Mouse (Mus musculus) left cerebral cortex, postnatal 4 days (tissue): ENCODE data around the gene Apc2. TPM values are rescaled to one million over a fixed set of nuclear protein-coding genes. Genes with fewer than 3 reads are reported as not detected.

Experiments
- DNase-seq: peaks from one replicate; pipeline ENCODE4 v3.0.0-alpha.2; 2022
- intact Hi-C: fragments of 180-260 bp; cut with DNase I; formaldehyde crosslinking; loops from one replicate; pipeline ENCODE4 v1.15.1; 2025
- total RNA-seq, 2 experiments: library from RNA; stranded (reverse); gene quantifications; 2 replicates each; pipeline ENCODE4 v1.2.3; 2021

The Apc2 gene
- total RNA-seq, 2 experiments from 2014 or later: 398 to 400 TPM

GRCm38 (mm10) chr10:80262169-80262568, 33.6 kb upstream of the Apc2 start:
- DNase-seq: no peak
- intact Hi-C loops: no loop called here

- intact Hi-C loops: no loop called here
Observed at GRCm38 (mm10) chr10:80262776-80263365, 32.9 kb upstream of the Apc2 start.

GRCm38 (mm10) chr10:80264341-80265148, 31.2 kb upstream of the Apc2 start:
- intact Hi-C loops: no loop called here

More at GRCm38 (mm10) chr10:80262776-80263365, 32.9 kb upstream of the Apc2 start:
- no peak for DNase-seq

GRCm38 (mm10) chr10:80265149-80265486, 30.7 kb upstream of the Apc2 start:
- no peak for DNase-seq
- intact Hi-C loops: no loop called here

More at GRCm38 (mm10) chr10:80264341-80265148, 31.2 kb upstream of the Apc2 start:
- peak; percentile 100 for DNase-seq

GRCm38 (mm10) chr10:80270099-80270498, 25.7 kb upstream of the Apc2 start:
- intact Hi-C loops: no loop called here
- DNase-seq: no peak

GRCm38 (mm10) chr10:80270734-80271181, 25.0 kb upstream of the Apc2 start:
- no peak for DNase-seq
- intact Hi-C loops: no loop called here

GRCm38 (mm10) chr10:80271186-80271843, 24.5 kb upstream of the Apc2 start:
- intact Hi-C loops: no loop called here
- no peak for DNase-seq

- intact Hi-C loops: no loop called here
- DNase-seq: no peak
Observed at GRCm38 (mm10) chr10:80271870-80272585, 23.7 kb upstream of the Apc2 start.

- DNase-seq: no peak
- intact Hi-C loops: no loop called here
Observed at GRCm38 (mm10) chr10:80273847-80274246, 21.9 kb upstream of the Apc2 start.

GRCm38 (mm10) chr10:80276238-80276637, 19.5 kb upstream of the Apc2 start:
- no peak for DNase-seq
- intact Hi-C loops: no loop called here

- DNase-seq: no peak
- intact Hi-C loops: no loop called here
Observed at GRCm38 (mm10) chr10:80278390-80278789, 17.4 kb upstream of the Apc2 start.

GRCm38 (mm10) chr10:80279273-80279672, 16.5 kb upstream of the Apc2 start:
- intact Hi-C loops: no loop called here

GRCm38 (mm10) chr10:80281304-80281703, 14.5 kb upstream of the Apc2 start:
- intact Hi-C loops: no loop called here
- DNase-seq: no peak

More at GRCm38 (mm10) chr10:80279273-80279672, 16.5 kb upstream of the Apc2 start:
- DNase-seq: no peak

GRCm38 (mm10) chr10:80281921-80282371, 13.8 kb upstream of the Apc2 start:
- DNase-seq: no peak
- intact Hi-C loops: no loop called here

GRCm38 (mm10) chr10:80282481-80283441, 13.0 kb upstream of the Apc2 start:
- intact Hi-C loops: no loop called here
- DNase-seq: no peak

- intact Hi-C loops: no loop called here
- DNase-seq: no peak
Observed at GRCm38 (mm10) chr10:80285222-80286070, 10.3 kb upstream of the Apc2 start.

GRCm38 (mm10) chr10:80288097-80288496, 7.7 kb upstream of the Apc2 start:
- DNase-seq: no peak
- intact Hi-C loops: no loop called here

GRCm38 (mm10) chr10:80288657-80289056, 7.1 kb upstream of the Apc2 start:
- no peak for DNase-seq
- intact Hi-C loops: no loop called here
